Mouse (Mus musculus): ENCODE results near the gene Gstz1.

GRCm38 (mm10) chr12:87102165-87102631 lies 44.8 kb upstream of the Gstz1 start, which contains the start of gene Ngb:
- TF ChIP-seq CTCF (IDR thresholded peaks at IDR 0.05; ENCODE audit: low read depth) (no peak), EP300 (optimal IDR thresholded peaks at IDR 0.05) (no peak)

All from stomach, postnatal 0 days (tissue).